Mouse (Mus musculus): ENCODE results near the gene Tctex1d4. TPM values are rescaled to one million over a fixed set of nuclear protein-coding genes. Genes with fewer than 3 reads are reported as not detected.

The Tctex1d4 gene
- polyA plus RNA-seq, 1 experiment from 2014 or later: not detected

DNA sequence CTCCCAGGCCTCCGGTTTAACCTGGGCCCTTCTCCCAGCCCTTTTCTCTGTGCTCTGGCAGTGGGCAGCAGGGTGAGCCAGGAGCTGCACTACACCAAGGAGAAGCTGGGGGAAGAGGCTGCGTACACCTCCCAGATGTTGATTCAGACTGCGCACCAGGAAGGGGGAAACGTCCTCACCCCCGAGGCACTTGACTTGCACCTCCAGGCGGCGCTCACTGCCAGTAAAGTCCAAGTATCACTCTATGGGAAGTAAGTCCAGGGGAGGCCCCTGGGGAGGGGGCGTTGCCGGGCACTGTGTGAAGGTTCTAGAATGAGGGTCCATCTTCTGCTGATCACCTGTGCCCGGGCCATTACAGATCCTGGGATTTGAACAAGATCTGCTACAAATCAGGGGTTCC is 21.9 kb upstream of the Tctex1d4 start:
- Histone ChIP-seq H3K4me2 (no peak overlapping the region), H3K4me3 (no peak overlapping the region), H3K27ac (0 out of 2 replicates have a peak overlapping the region, but pooled peaks have one; percentile 22), H3K9ac (no peak overlapping the region), H3K9me3 (no peaks in the 10 kb centered on the region), H3K27me3 (no peaks in the 10 kb centered on the region; the same call in 1 of the 2 replicates), H3K36me3 (peaks cover 32% of the 10 kb centered on the region), H3K4me1 (peaks cover 46% of the 10 kb centered on the region)
- 74% methylated on average over 10 of the region's 10 CpGs for WGBS
- ATAC-seq (ENCODE audit: insufficient number of reproducible peaks, insufficient read depth, low FRiP score, low TSS enrichment, low read depth): no peak

DNA sequence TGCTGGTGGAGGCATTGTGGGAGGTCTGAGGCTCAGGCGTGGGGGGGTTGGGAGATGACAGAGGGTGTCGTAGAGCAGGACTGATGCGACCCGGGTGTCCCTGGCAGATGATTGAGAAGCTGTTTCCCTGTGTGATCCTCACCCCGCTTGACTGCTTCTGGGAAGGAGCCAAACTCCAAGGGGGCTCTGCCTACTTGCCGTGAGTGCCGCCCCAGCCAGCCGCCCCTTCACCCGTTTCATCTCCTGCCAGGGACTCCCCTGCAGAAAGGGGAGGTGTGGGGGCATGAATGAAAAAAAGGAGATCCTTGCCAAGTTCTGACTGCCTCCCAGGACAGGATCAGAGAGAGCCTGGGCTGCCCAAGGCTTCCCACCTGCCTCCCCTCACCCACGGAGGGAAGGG is 21.5 kb upstream of the Tctex1d4 start:
- Histone ChIP-seq H3K9ac (peak overlapping the region; percentile 21; the same call in 1 of the 2 replicates), H3K4me1 (peaks cover 42% of the 10 kb centered on the region), H3K9me3 (no peaks in the 10 kb centered on the region), H3K27ac (0 out of 2 replicates have a peak overlapping the region, but pooled peaks have one; percentile 22), H3K27me3 (no peaks in the 10 kb centered on the region; the same call in 1 of the 2 replicates), H3K36me3 (peaks cover 37% of the 10 kb centered on the region), H3K4me3 (no peak overlapping the region), H3K4me2 (peak overlapping the region; percentile 18; the same call in 1 of the 2 replicates)
- 43% methylated on average over 10 of the region's 10 CpGs for WGBS
- ATAC-seq (ENCODE audit: insufficient number of reproducible peaks, insufficient read depth, low FRiP score, low TSS enrichment, low read depth): no peak

DNA sequence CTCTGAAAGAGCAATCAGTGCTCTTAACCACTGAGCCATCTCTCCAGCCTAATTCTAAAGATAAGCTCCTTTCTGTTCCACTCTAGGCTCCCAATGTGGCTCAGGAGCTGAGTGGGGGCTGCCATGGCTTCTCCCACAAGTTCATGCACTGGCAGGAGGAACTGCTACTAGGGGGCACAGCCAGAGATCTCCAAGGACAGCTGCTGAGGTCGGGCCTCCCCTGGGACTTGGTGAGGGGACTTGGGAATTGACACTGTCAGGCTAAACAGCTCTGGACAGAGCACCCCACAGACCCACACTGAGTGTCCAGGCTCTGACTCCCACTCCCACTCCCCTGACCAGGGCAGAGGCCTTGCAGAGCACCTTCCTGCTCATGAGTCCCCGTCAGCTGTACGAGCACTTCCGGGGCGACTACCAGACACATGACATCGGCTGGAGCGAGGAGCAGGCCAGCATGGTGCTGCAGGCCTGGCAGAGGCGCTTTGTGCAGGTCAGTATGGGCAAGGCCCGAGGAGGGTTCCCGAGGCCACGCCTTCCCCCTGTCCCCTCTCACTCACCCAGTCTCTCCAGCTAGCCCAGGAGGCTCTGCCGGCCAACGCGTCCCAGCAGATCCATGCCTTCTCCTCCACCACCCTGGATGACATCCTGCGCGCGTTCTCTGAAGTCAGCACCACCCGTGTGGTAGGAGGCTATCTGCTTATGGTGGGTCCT is 18.6 kb upstream of the Tctex1d4 start:
- Histone ChIP-seq H3K9ac (no peak overlapping the region), H3K4me2 (no peak overlapping the region), H3K4me3 (no peak overlapping the region), H3K27ac (no peak overlapping the region), H3K27me3 (no peaks in the 10 kb centered on the region; the same call in 1 of the 2 replicates), H3K9me3 (no peaks in the 10 kb centered on the region), H3K36me3 (peaks cover 48% of the 10 kb centered on the region), H3K4me1 (peaks cover 28% of the 10 kb centered on the region)
- no peak for ATAC-seq (ENCODE audit: insufficient number of reproducible peaks, insufficient read depth, low FRiP score, low TSS enrichment, low read depth)
- 87% methylated on average over 18 of the region's 18 CpGs for WGBS

DNA sequence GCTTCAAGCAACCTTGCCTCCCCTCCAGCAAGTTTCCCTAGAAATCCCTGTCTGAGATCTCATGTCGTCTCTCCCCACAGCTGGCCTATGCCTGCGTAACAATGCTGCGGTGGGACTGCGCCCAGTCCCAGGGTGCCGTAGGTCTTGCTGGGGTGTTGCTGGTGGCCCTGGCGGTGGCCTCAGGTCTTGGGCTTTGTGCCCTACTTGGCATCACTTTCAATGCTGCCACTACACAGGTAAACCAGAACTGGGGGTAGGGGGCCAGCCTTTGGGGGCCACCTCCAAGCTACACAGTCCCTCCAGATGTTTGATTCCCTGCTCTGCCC is 18.1 kb upstream of the Tctex1d4 start:
- no peaks in the 10 kb centered on the region for H3K9me3 ChIP-seq
- 93% methylated on average over 6 of the region's 6 CpGs for WGBS
- H3K27ac ChIP-seq: no peak overlapping the region
- no peaks in the 10 kb centered on the region; the same call in 1 of the 2 replicates for H3K27me3 ChIP-seq
- H3K36me3 ChIP-seq: peaks cover 51% of the 10 kb centered on the region
- H3K4me2 ChIP-seq: no peak overlapping the region
- no peak overlapping the region for H3K9ac ChIP-seq
- no peak for ATAC-seq (ENCODE audit: insufficient number of reproducible peaks, insufficient read depth, low FRiP score, low TSS enrichment, low read depth)
- H3K4me1 ChIP-seq: peaks cover 25% of the 10 kb centered on the region
- no peak overlapping the region for H3K4me3 ChIP-seq

DNA sequence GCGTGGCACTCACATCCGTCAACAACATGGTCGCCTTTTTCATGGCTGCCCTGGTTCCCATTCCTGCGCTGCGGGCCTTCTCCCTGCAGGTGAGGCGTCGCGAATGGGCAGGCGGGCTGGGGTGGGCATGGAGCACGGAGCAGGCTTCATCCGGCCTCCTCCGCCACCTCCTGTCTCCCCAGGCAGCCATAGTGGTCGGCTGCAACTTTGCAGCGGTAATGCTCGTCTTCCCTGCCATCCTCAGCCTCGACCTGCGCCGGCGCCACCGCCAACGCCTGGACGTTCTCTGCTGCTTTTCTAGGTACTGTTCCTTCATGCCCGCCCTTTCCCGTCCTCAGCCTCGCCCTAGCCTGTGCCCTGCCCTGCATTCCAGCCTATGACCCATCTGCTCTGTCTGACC is 17.3 kb upstream of the Tctex1d4 start:
- no peak for ATAC-seq (ENCODE audit: insufficient number of reproducible peaks, insufficient read depth, low FRiP score, low TSS enrichment, low read depth)
- H3K9ac ChIP-seq: no peak overlapping the region
- H3K36me3 ChIP-seq: peaks cover 58% of the 10 kb centered on the region
- 93% methylated on average over 25 of the region's 25 CpGs for WGBS
- H3K27me3 ChIP-seq: no peaks in the 10 kb centered on the region; the same call in 1 of the 2 replicates
- H3K27ac ChIP-seq: no peak overlapping the region
- no peaks in the 10 kb centered on the region for H3K9me3 ChIP-seq
- peaks cover 16% of the 10 kb centered on the region for H3K4me1 ChIP-seq
- H3K4me3 ChIP-seq: no peak overlapping the region
- H3K4me2 ChIP-seq: no peak overlapping the region

DNA sequence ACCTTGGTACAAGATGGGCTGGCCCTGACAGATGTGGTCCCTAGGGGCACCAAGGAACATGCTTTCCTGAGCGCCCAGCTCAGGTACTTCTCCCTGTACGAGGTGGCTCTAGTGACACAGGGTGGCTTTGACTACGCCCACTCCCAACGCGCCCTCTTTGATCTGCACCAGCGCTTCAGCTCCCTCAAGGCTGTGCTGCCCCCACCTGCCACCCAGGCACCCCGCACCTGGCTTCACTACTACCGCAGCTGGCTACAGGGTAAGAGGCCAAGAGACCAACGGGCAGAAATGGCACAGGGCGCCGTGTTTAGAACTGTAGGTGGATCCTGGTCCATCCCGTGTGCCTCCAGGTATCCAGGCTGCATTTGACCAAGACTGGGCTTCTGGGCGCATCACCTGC is 16.3 kb upstream of the Tctex1d4 start:
- no peak overlapping the region for H3K4me2 ChIP-seq
- H3K9ac ChIP-seq: no peak overlapping the region
- peaks cover 62% of the 10 kb centered on the region for H3K36me3 ChIP-seq
- H3K4me1 ChIP-seq: peaks cover 7% of the 10 kb centered on the region
- H3K27me3 ChIP-seq: no peaks in the 10 kb centered on the region
- H3K9me3 ChIP-seq: no peaks in the 10 kb centered on the region
- WGBS: 90% methylated on average over 13 of the region's 13 CpGs
- no peak for ATAC-seq (ENCODE audit: insufficient number of reproducible peaks, insufficient read depth, low FRiP score, low TSS enrichment, low read depth)
- no peak overlapping the region for H3K4me3 ChIP-seq
- no peak overlapping the region for H3K27ac ChIP-seq

DNA sequence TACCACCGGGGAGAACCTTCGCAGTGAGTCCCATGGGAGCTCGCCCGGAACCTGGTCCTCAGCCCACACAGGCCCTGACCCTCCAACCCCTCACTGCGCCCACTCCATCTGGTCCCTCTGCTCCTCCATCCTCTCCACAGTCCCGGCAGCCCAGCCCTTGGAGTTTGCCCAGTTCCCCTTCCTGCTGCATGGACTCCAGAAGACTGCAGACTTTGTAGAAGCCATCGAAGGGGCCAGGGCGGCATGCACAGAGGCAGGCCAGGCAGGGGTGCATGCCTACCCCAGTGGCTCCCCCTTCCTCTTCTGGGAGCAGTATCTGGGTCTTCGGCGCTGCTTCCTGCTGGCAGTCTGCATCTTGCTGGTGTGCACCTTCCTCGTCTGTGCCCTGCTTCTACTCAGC is 15.6 kb upstream of the Tctex1d4 start:
- no peak overlapping the region for H3K4me3 ChIP-seq
- no peak overlapping the region for H3K9ac ChIP-seq
- peaks cover 60% of the 10 kb centered on the region for H3K36me3 ChIP-seq
- no peaks in the 10 kb centered on the region; the same call in 1 of the 2 replicates for H3K4me1 ChIP-seq
- no peaks in the 10 kb centered on the region for H3K27me3 ChIP-seq
- 90% methylated on average over 11 of the region's 11 CpGs for WGBS
- no peaks in the 10 kb centered on the region for H3K9me3 ChIP-seq
- no peak for ATAC-seq (ENCODE audit: insufficient number of reproducible peaks, insufficient read depth, low FRiP score, low TSS enrichment, low read depth)
- H3K4me2 ChIP-seq: no peak overlapping the region
- H3K27ac ChIP-seq: no peak overlapping the region

DNA sequence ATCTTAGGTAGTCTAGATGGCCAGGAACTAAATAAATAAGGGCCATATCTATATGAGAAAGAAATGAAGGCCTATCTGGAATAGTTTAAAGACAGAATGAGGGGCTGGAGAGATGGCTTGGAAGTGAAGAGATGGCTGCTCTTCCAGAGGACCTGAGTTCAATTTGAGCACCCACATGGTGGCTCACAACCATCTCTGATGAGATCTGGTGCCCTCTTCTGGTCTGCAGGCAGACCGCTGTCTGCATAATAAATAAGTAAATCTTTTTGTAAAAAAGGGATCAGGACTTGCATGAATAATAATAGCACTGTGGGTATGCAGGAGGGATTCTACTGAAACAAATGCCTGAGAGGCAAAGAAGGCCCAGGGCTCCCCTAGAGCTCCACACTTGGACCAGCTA is 13.4 kb upstream of the Tctex1d4 start:
- 77% methylated on average over 1 of the region's 1 CpGs for WGBS
- H3K36me3 ChIP-seq: peaks cover 53% of the 10 kb centered on the region
- no peak for ATAC-seq (ENCODE audit: insufficient number of reproducible peaks, insufficient read depth, low FRiP score, low TSS enrichment, low read depth)

DNA sequence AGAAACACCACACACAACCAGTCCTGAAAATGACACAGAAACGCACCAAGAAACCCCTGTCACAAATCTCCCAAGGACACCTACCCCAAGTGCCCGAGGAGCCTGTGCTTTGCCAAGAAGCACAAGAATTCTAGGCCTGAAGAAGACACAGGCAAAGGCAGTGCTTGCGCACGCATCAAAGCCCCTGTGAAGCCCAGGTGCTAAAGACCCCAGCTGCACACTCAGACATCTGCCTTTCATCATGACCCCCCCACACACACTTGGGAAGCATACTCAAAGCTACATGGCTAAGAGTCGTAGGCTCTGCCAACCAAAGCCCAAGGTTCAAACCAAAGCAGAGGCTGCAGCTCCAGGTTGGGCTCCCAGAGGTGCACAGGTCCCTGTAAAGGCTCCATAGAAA is 11.0 kb upstream of the Tctex1d4 start:
- no peak overlapping the region for H3K4me2 ChIP-seq
- WGBS: 75% methylated on average over 5 of the region's 5 CpGs
- no peak for ATAC-seq (ENCODE audit: insufficient number of reproducible peaks, insufficient read depth, low FRiP score, low TSS enrichment, low read depth)
- no peak overlapping the region for H3K9ac ChIP-seq
- peaks cover 5% of the 10 kb centered on the region for H3K4me1 ChIP-seq
- no peak overlapping the region for H3K4me3 ChIP-seq
- no peaks in the 10 kb centered on the region for H3K27me3 ChIP-seq
- no peak overlapping the region for H3K27ac ChIP-seq
- H3K9me3 ChIP-seq: no peaks in the 10 kb centered on the region
- H3K36me3 ChIP-seq: peaks cover 31% of the 10 kb centered on the region

More for the DNA sequence above, 13.4 kb upstream of the Tctex1d4 start:
- Histone ChIP-seq H3K4me2 (no peak overlapping the region), H3K9me3 (no peaks in the 10 kb centered on the region), H3K4me1 (no peaks in the 10 kb centered on the region), H3K27me3 (no peaks in the 10 kb centered on the region), H3K9ac (no peak overlapping the region), H3K4me3 (no peak overlapping the region), H3K27ac (no peak overlapping the region)

DNA sequence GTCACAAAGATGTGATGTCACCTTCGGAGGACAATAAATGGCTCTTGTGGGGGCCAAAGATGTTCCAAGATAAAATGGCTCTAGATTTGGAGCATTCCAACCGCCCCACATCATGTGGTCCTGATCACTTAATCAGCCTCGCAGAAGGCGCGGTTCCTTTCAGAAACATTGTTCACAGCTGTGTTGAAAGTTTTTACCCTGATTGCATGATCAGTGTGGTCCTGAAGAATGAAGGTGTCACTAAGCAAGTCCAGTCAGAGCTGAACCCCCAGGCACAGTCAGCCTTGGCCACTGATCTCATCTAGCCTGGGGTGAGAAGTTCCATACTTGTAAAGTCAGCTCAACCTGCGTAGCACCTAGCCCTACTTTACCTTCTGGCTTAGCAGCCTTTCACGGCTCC is 8.7 kb upstream of the Tctex1d4 start:
- H3K4me1 ChIP-seq: peaks cover 10% of the 10 kb centered on the region
- no peak overlapping the region for H3K4me2 ChIP-seq
- no peaks in the 10 kb centered on the region for H3K9me3 ChIP-seq
- no peaks in the 10 kb centered on the region for H3K27me3 ChIP-seq
- H3K4me3 ChIP-seq: no peak overlapping the region
- H3K36me3 ChIP-seq: peaks cover 19% of the 10 kb centered on the region
- 86% methylated on average over 7 of the region's 7 CpGs for WGBS
- ATAC-seq (ENCODE audit: insufficient number of reproducible peaks, insufficient read depth, low FRiP score, low TSS enrichment, low read depth): no peak
- no peak overlapping the region for H3K9ac ChIP-seq
- no peak overlapping the region for H3K27ac ChIP-seq

DNA sequence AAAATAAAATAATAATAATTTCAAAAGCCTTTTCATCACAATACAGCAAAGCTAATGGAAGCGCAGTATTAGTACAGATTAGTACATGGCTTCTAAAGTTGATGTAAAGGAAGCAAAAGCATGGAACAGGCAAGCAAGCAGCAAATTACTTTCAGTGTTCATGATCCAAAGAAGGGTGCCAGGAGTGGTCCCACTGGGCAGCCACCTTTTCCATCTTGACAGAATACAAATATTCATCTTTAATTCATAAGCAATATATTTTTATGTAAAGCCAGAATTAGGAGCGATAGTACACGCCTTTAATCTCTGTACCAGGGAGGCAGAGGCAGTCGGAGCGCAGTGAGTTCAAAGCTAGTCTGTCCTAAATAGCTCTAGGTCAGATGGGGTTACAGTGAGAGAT is 7.0 kb upstream of the Tctex1d4 start:
- Histone ChIP-seq H3K4me2 (peak overlapping the region; percentile 99), H3K4me1 (peaks cover 14% of the 10 kb centered on the region), H3K27ac (peak overlapping the region; percentile 89; the same call in 1 of the 2 replicates), H3K4me3 (peak overlapping the region; percentile 73), H3K36me3 (peaks cover 4% of the 10 kb centered on the region; the same call in 1 of the 2 replicates), H3K27me3 (no peaks in the 10 kb centered on the region), H3K9me3 (no peaks in the 10 kb centered on the region), H3K9ac (peak overlapping the region; percentile 76)
- ATAC-seq (ENCODE audit: insufficient number of reproducible peaks, insufficient read depth, low FRiP score, low TSS enrichment, low read depth): no peak
- 77% methylated on average over 5 of the region's 5 CpGs for WGBS

DNA sequence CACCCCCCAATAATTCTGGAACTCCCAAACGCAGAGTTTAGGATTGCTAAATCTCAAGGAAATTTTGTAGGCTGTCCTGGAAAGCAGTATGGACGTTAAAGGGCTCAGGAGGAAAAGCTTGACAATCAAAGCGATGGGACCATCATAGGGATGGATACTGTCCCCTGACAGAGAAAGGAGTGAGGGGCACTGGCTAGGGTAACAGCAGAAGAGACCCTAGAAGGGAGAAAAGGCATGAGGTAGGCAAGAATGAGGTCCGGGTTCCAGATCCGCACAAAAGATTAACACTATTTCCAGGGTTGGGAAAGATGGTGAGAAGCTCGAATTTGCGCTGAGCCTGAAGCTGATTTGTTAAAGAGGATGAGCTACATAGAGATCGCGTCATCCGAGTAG is 6.5 kb upstream of the Tctex1d4 start:
- WGBS: 4% methylated on average over 10 of the region's 10 CpGs

More for the DNA sequence above, 6.5 kb upstream of the Tctex1d4 start:
- ATAC-seq (ENCODE audit: insufficient number of reproducible peaks, insufficient read depth, low FRiP score, low TSS enrichment, low read depth): no peak
- no peaks in the 10 kb centered on the region for H3K27me3 ChIP-seq
- peak overlapping the region; percentile 73 for H3K4me3 ChIP-seq
- H3K27ac ChIP-seq: peak overlapping the region; percentile 89
- peak overlapping the region; percentile 99 for H3K4me2 ChIP-seq
- H3K36me3 ChIP-seq: peaks cover under 1% of the 10 kb centered on the region; the same call in 1 of the 2 replicates
- H3K9me3 ChIP-seq: no peaks in the 10 kb centered on the region
- H3K9ac ChIP-seq: peak overlapping the region; percentile 76
- H3K4me1 ChIP-seq: peaks cover 18% of the 10 kb centered on the region
